Comparison of ENCODE assay signal across 8 mouse cellular contexts in the genomic region with DNA sequence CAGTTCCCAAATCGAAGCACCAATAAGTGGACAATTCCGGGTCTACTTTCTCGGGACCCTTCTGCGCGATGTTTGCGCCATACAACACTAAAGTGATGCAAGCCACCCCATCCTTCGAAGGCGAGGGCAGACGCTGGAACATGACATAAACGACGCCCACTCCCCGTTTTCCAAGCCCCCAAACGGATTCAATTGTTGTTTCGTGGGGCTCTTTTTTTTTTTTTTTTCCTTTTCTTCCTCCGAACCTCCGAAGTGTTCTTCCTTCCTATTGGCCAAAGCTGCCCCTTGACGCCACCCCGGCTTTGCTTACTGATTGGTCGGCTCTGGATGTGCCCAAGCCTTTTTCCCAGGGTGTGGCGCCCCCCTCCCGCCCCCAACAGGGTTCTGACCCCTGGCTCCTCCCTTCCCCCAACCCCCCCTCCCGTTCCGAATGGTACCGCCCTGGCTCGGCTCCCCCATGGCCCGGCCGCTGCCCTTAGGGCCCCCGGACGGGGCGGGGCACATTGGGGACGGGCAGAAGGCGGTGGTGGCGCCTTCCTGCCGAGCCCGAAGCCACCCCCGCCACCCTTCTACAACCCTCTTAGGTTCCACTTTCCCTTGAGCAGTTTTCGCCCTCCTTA. TPM values are rescaled to one million over a fixed set of nuclear protein-coding genes. Genes with fewer than 3 reads are reported as not detected.
DNase-seq lines count a peak whose midpoint lies in the region; ATAC-seq and TF ChIP-seq lines count a peak whose summit lies in the region.

No protein-coding gene starts in this region.

- H3K9me3 ChIP-seq in heart, embryonic 13.5 days = no peaks in the 10 kb centered on the region
- no peaks in the 10 kb centered on the region for H3K9me3 ChIP-seq in liver, embryonic 14.5 days (ENCODE audit: control insufficient read depth, low read length)

- peaks cover 22% of the 10 kb centered on the region for H3K36me3 ChIP-seq in heart, embryonic 13.5 days
- no peaks in the 10 kb centered on the region; the same call in none of the 2 replicates for H3K36me3 ChIP-seq in liver, embryonic 14.5 days (replicated peaks; ENCODE audit: control insufficient read depth, insufficient read depth, low read depth)

- H3K27ac ChIP-seq in bone marrow, adult 2 months (ENCODE audit: control insufficient read depth, insufficient read depth, low read depth, low read length, poor library complexity) = peak overlapping the region; percentile 97
- peak overlapping the region; percentile 93 for H3K27ac ChIP-seq in heart, embryonic 13.5 days (replicated peaks)
- peak overlapping the region; percentile 81 for H3K27ac ChIP-seq in liver, embryonic 14.5 days

- 6% methylated on average over 28 of the region's 37 CpGs for WGBS in bone marrow, adult 2 months
- 5% methylated on average over 31 of the region's 37 CpGs for WGBS in heart, embryonic 13.5 days
- WGBS in liver, embryonic 14.5 days (ENCODE audit: insufficient replicate concordance) = 7% methylated on average over 35 of the region's 37 CpGs

- peaks cover 2% of the 10 kb centered on the region; the same call in 1 of the 2 replicates for H3K4me1 ChIP-seq in bone marrow, adult 2 months (ENCODE audit: control insufficient read depth, insufficient read depth, low read length)
- no peaks in the 10 kb centered on the region for H3K4me1 ChIP-seq in heart, embryonic 13.5 days
- H3K4me1 ChIP-seq in liver, embryonic 14.5 days (replicated peaks; ENCODE audit: control insufficient read depth in 2 of 2, insufficient read depth in 2 of 2, low read length in 1 of 2) = peaks cover 30 to 34% of the 10 kb centered on the region in 2 experiments

- H3K4me3 ChIP-seq in bone marrow, adult 2 months (replicated peaks; ENCODE audit: control insufficient read depth, low read depth, low read length) = peak overlapping the region; percentile 94
- H3K4me3 ChIP-seq in heart, embryonic 13.5 days = peak overlapping the region; percentile 60
- H3K4me3 ChIP-seq in liver, embryonic 14.5 days (ENCODE audit: insufficient read depth in 1 of 2, low read depth in 2 of 2, low read length in 2 of 2) = peak overlapping the region; percentile 44 to 92

- H3K27me3 ChIP-seq in heart, embryonic 13.5 days (replicated peaks) = peaks cover 29% of the 10 kb centered on the region
- H3K27me3 ChIP-seq in liver, embryonic 14.5 days (ENCODE audit: control insufficient read depth, insufficient read depth, low read length) = no peaks in the 10 kb centered on the region

- peak; percentile 49; the same call in 1 of the 2 replicates for TF ChIP-seq POLR2A in bone marrow, adult 2 months (IDR thresholded peaks at IDR 0.05; ENCODE audit: borderline replicate concordance, control insufficient read depth, low read depth, low read length)

- TF ChIP-seq EP300 in liver, embryonic 14.5 days (IDR thresholded peaks at IDR 0.05; ENCODE audit: low read depth) = 0 out of 2 replicates have a peak, but pooled peaks have one; percentile 0

- peak overlapping the region; percentile 81 for H3K9ac ChIP-seq in heart, embryonic 13.5 days
- H3K9ac ChIP-seq in liver, embryonic 14.5 days (replicated peaks) = peak overlapping the region; percentile 64

- H3K4me2 ChIP-seq in heart, embryonic 13.5 days = peak overlapping the region; percentile 71
- peak overlapping the region; percentile 60 for H3K4me2 ChIP-seq in liver, embryonic 14.5 days (ENCODE audit: low read depth)

- DNase-seq in CD4-positive, CD25-positive, alpha-beta regulatory T cell, adult 2 months (ENCODE audit: low read depth, low spot score) = peak; percentile 85
- DNase-seq in kidney, postnatal 14 days = peak; percentile 84
- DNase-seq in liver, embryonic 14.5 days (ENCODE audit: low read depth in 3 of 3, low spot score in 3 of 3) = peak; percentile 83 to 87 (median 86)
- peak; percentile 66 to 73 for DNase-seq in natural killer cell, adult 2 months (ENCODE audit: low spot score in 2 of 2)
- DNase-seq in testis, postnatal 10 days (ENCODE audit: low spot score) = peak; percentile 80

- no peak for TF ChIP-seq CTCF in bone marrow, adult 2 months (IDR thresholded peaks at IDR 0.05; ENCODE audit: control insufficient read depth, insufficient read depth, low read length)
- TF ChIP-seq CTCF in liver, embryonic 14.5 days (IDR thresholded peaks at IDR 0.05; ENCODE audit: low read depth) = no peak

- ATAC-seq in erythroid progenitor cell, adult 5-6 weeks (replicated peaks; ENCODE audit: low FRiP score, poor library complexity, severe bottlenecking) = peak; percentile 80
- peak; percentile 67 for ATAC-seq in heart, embryonic 13.5 days (ENCODE audit: extremely low read depth, insufficient number of reproducible peaks, low FRiP score, low TSS enrichment)
- peak; percentile 79 for ATAC-seq in liver, embryonic 14.5 days (ENCODE audit: insufficient read depth)

RNA-seq across cellular contexts. Expression of a gene that starts 27.8 kb away (rescaled TPM):
- 20.2 and 29.7 TPM in 2 replicates for polyA plus RNA-seq in bone marrow, adult 2 months (2011; ENCODE audit: insufficient read depth, insufficient read length, low replicate concordance, missing spikeins)
- total RNA-seq in erythroid progenitor cell, adult 5-6 weeks (2015; ENCODE audit: low replicate concordance) = 5.4 and 8.4 TPM in 2 replicates
- 8.4 and 10.4 TPM in 2 replicates for total RNA-seq in erythroid progenitor cell, adult 5-6 weeks (2017; ENCODE audit: low replicate concordance)
- 9.7 and 9.8 TPM in 2 replicates for polyA plus RNA-seq in heart, embryonic 13.5 days (2015; fragmentation: Nextera tagmentation; extraction: Ambion mirVana)
- polyA plus RNA-seq in liver, embryonic 14.5 days (2012; rRNA removed) = 4.0 and 9.8 TPM in 2 replicates
- 9.0 and 11.8 TPM in 2 replicates for polyA plus RNA-seq in liver, embryonic 14.5 days (2014; fragmentation: Nextera tagmentation; extraction: Ambion mirVana)

RNA-seq across cellular contexts. Expression of a gene that starts 56.7 kb away (rescaled TPM):
- polyA plus RNA-seq in bone marrow, adult 2 months (2011; ENCODE audit: insufficient read depth, insufficient read length, low replicate concordance, missing spikeins) = 15.3 and 27.3 TPM in 2 replicates
- total RNA-seq in erythroid progenitor cell, adult 5-6 weeks (2015; ENCODE audit: low replicate concordance) = 32.1 and 40.2 TPM in 2 replicates
- 86.3 and 87.1 TPM in 2 replicates for total RNA-seq in erythroid progenitor cell, adult 5-6 weeks (2017; ENCODE audit: low replicate concordance)
- 3.8 and 4.1 TPM in 2 replicates for polyA plus RNA-seq in heart, embryonic 13.5 days (2015; fragmentation: Nextera tagmentation; extraction: Ambion mirVana)
- 2.1 and 2.3 TPM in 2 replicates for polyA plus RNA-seq in liver, embryonic 14.5 days (2012; rRNA removed)
- polyA plus RNA-seq in liver, embryonic 14.5 days (2014; fragmentation: Nextera tagmentation; extraction: Ambion mirVana) = 3.5 and 3.9 TPM in 2 replicates

Comparison
In these comparisons a context has a peak if more than half of its experiments do, and no peak if none do; other contexts are left out.
1. Peak in every context shown above with its lines: DNase-seq, ATAC-seq, H3K4me3 ChIP-seq and H3K27ac ChIP-seq.